Mouse (Mus musculus): ENCODE data around the gene Dpp7. TPM values are rescaled to one million over a fixed set of nuclear protein-coding genes. Genes with fewer than 3 reads are reported as not detected.
A peak's percentile ranks its signal among the peaks of the same experiment; 100 is the strongest.

Gene Dpp7
- total RNA-seq, 2 experiments from 2014 or later = 32.3 to 42.0 TPM

DNA sequence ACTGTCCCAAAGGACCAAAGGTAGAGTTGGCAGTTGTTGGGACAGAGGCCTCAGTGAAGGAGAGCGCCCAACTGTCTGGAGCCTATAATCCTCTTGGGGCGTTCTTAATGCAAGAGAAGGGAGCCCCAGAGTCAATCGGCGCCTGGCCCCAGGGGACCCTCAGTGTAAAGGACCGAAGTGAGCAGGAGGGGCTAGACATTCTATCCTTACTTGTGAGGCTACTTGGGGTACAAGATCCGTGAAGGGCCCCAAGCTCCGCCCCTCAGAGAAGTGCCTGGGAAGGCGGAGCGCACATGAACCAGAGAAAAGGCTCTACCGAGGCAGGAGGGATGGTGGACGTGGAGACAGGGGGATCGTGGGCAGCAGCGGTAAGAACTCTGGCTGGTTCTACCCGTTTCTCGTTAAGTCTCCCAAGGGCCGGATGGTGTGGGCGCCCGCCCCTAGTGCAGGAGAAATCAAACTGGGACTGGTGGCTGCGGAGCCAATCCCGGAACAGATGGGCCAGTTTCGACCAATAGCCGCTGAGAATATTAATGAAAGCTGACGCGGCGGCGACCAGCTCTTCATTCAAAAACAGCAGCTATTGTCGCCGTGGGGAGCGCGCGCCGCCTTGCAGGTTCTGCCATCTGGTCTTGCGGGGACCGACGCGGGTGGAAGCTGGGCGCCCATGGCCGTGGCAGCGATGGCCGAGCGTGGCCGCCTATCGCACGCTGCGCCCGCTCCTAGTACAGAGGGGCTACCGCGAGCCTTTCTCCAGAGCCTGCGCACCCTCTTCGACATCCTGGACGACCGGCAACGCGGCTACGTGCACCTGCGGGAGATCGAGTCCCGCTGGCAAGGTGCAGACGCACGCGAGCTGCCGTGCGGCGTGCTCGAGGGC, 15.8 kb upstream of the Dpp7 start, which contains the start of gene Sapcd2:
Sapcd2 (plus strand) TSS at position 558 of the 880 bp plus-strand sequence.
- DNase-seq (ENCODE audit: low spot score in 2 of 2) = peak; percentile 70 to 71

DNA sequence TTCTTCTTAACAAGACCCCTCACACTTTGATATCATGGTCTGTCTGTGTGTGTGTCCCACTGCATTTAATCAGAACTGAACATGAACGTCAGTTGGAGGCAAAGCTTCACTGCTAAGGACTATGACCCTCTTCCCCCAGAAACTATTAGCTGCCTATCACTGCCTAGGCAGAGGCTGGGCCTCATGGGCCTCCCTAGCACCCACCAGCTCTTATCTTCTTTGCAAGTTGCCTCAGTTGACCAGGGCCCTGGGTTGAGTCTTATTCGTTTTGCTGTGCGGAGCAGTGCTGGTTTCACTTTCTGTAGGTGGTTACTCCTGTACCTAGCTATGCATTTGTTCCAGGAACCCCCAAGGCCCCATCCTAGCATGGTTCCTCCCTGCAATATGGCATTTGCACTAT, 13.8 kb upstream of the Dpp7 start:
- no peak for DNase-seq (ENCODE audit: low spot score in 2 of 2)

DNA sequence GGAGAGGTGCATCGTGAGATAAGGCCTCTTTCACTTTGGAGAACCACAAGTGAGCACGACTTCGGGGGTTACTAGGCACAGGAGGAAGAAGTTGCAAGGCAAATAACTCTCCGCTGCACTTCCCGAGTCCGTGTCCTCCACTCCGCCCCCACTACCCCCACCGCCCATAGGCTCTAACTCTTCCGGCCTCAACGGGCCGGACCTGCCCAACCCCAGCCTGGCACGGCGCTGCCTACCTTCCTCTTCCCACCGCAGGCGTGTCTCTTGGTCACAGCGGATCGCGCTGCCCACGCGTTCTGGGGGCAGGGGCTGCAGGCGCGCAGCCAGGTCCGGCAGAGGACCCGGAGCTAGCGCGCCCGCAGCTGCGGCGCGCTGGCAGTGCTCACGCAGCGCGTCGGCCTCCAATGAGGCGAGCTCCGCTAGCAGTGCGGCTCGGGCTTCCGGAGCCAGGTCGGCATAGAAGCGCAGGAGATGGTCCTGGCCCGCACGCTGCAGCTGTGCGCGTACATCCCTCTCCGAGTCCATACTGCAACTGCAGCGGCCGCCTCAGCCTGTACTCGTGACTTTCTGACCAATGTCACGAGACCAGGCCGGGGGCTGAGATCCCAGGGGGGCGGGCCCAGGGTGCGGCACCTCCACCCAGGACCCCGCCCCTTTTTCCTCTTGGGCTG, 9.1 kb upstream of the Dpp7 start, which contains the start of gene Uap1l1:
Uap1l1 (minus strand) TSS at position 592 of the 671 bp plus-strand sequence.
- peak; percentile 66 to 77 for DNase-seq (ENCODE audit: low spot score in 2 of 2)

DNA sequence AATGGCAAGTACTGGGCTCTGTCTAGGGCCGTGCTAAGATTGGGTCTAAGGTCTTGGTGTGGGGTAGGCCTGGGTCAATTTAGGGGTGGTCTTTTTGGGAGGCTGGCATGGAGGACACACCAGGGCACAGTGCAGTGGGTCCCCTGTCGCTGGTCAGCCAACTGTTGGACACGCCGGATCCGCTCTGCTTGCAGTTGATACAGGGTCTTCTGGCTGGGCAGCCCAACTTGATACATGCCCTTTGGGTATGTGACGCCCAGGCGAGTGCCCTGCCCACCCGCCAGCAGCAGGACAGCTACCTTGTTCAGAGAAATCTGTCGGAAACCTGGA, 8.6 kb upstream of the Dpp7 start:
- no peak for DNase-seq (ENCODE audit: low spot score in 2 of 2)

DNA sequence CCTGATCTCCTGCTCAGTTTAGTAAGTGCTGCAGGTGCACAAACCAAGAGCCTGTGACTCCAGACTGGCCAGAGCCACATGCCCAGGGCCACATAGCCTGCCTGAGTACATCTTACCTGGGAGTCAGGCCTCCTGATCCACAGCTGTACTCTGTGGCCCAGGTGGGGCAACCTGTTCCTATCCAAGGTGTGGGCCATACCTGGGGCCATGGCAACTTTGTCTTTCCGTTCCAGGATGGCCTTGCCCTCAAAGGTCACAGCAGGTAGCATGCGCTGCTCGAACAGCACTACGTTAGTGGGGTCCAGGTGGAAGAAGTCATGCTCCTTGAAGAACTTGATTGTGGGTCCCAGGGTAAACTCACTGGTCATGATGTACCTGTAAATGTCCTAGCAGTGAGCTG, 8.2 kb upstream of the Dpp7 start:
- no peak for DNase-seq (ENCODE audit: low spot score in 2 of 2)

DNA sequence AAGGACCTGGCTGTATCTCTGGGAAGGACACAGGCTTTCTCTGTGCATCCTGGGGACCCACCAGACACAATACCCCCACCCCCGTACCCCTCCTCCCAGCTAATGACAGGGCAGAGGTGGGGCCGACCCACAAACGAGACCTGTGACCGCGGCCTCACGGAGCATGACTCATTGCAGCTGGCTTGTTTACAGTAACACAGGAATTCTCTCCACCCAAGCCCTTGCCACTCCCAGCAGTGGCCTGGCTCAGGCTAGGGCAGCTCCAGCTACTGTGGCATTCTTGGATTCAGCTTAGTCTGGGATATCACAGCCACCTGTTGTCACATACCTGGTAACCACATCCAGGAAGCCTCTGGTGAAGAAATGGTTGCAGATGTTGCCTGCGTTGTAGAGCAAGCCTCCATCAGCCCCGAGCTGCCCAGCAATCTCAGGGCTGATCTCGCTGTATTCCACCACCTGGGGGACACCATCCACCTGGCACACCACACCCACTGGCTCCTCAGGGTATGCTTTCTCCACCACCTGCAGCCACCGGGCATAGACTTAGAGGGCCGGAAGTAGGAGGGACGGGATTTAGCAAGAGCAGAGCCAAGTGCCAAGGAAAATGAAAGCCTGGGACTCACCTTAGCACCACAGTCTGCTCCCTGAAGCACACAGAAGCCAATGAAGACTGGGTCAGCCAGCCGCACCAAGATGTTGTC, 7.5 kb upstream of the Dpp7 start:
- no peak for DNase-seq (ENCODE audit: low spot score in 2 of 2)

DNA sequence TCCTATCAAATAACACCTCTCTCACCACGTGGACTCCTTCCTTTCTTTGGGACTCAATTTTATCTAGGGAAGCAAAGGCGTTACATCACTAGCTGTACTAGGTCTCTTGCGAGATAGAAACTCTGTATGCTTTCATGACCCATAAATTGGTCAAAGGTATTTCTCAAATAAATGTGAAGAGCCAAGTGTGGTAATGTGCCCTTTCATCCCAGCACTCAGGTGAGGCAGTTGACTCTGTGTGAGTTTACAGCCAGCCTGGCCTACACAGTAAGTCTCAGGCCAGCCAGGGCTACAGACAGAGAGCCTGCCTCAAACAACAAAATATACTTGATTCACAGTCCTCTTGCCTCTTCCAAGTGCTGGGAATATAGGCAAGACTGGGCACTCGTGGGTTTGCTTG, 3.7 kb upstream of the Dpp7 start:
- DNase-seq (ENCODE audit: low spot score in 2 of 2) = no peak

DNA sequence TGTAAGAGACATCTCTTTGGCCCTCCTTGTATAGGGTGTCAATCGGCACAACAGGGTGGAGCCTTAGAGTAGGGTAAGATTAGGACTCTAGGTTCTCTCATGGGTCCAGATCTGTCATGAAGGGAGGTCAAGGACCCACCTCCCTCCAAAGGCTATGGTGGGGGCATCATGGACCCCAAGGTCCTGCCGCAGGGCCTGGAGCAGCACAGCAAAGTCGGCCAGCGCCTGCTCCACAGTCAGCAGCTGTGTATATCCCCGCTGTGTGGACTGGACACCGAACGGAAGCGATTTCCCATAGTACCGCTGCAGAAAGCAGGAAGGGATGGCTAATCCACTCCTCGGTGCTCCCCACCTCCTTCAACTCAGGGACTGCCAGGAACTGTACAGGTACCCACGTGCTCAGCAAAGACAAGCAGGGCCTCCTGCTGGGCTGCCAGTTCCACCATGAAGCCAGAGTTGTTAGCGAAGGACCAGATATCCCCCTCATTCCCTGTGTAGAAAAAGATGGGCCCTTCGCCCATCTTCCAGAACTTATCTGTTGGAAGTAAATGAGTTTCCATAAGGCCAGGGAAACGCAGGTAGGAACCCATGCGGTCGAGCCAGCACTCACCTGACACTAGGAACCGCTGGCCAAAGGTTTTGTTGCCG, 616 bp downstream of the Dpp7 start:
- DNase-seq (ENCODE audit: low spot score in 2 of 2) = no peak

DNA sequence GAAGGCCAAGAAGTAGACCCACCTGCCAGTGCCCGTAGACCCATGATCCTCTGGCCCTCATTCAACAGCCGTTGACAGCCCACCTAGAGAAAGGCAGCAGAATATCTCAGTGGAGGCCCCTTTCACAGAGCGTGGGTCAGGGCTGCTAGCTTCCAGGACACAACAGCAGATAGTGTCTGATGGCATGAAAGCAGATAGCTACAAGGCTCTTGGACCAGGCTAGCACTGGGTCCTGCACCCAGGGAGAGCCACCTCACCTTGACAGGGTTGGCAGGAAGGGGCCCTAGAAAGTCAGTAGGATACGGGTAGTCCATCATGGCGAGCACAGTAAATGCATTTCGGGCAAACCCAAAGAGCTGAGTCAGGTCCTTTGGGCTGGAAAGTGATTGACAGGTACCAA, 1.9 kb downstream of the Dpp7 start:
- DNase-seq (ENCODE audit: low spot score in 2 of 2) = no peak

DNA sequence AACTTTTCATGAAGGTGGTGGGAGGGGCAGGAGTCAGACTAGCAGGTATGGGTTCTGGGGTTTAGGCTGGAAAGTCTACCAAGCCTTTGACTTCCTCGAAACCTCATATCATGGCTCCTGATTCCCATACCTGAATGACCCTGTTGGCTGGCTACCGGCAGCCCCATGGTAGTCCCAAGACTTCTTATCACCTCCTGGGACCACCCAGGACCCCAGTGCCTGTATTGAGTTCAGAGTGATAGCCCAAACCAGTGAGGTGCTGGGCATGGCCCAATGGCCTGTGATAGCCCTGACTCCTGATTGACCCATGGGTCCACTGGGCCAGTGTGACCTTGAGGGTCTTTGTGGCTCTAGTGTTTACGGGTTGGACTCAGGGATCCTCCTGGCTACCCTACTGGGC, 5.5 kb downstream of the Dpp7 start:
- no peak for DNase-seq (ENCODE audit: low spot score in 2 of 2)

DNA sequence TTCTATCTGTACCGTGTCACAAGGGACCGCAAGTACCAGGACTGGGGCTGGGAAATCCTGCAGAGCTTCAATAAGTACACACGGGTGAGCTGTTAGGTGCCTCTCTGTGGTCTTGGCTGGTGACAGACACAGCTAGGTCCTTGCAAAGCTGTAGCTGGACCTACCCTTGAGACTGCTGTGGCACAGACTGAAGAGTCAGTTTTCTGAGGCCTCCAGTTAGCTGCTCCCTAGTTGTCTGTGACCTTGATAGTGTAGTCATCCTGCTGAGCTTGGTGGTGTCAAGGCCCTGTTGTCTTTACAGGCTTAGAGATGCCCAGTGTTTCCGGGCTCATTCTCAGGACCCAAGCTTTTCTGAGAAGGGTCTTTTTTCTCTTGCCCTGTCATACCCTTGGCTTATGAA, 6.7 kb downstream of the Dpp7 start:
- no peak for DNase-seq (ENCODE audit: low spot score in 2 of 2)

DNA sequence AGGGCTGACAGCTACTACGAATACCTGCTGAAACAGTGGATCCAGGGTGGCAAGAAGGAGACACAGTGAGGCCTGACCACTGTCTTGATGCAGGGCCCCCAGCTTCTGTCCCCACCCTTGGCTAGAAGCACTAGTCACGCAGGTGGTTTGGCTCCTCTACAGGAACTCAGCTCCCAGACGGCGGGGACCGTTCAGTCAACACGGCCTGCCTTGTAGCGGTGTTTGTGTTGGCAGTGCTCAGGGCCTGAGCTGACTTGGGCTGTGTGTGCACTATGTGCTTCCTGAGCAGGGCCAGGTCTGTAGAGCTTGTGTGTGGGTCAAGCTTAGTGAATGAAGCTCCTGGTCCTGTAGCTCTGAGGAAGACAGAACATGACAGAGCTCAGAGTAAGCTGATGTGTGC, 8.0 kb downstream of the Dpp7 start:
- DNase-seq (ENCODE audit: low spot score in 2 of 2) = no peak

DNA sequence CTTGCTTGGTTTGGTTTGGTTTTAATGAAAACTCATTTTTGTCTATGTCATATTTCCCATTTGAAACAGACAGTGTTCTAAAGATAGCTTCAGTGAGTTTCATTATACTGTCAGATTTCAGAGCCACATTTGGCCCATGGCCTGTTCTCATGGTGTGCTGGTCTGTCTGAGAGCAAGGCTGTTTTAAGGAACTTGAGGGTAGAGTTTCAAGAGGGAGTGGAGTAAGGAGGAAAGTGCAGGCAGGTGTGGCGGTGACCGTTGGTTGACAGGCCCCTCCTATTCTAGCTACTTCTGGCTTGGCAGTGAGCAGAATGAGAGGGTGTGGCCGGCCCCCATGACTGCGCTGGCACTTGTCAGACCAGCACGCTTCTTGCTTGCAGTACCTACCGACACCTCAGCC, 17.9 kb downstream of the Dpp7 start:
- no peak for DNase-seq (ENCODE audit: low spot score in 2 of 2)

DNA sequence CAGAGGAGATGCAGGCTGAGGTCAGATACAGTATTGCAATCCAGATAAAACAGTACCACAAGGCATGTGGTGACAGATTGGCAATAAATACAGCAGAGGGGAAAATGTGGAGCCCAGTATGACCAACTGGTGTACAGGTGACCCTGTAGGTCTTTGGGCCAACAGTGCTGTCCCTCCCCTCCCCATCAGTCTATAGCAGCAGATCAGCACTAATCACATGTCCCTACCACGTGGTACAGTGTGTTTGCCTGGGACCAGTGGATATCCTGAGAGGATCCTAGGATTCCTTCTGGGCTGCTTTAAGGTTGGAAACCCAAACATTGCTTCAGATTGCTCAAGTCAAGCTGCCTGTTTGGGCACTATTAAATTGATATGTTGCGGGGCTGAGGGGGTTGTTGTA, 22.6 kb downstream of the Dpp7 start:
- DNase-seq (ENCODE audit: low spot score in 2 of 2) = no peak

DNA sequence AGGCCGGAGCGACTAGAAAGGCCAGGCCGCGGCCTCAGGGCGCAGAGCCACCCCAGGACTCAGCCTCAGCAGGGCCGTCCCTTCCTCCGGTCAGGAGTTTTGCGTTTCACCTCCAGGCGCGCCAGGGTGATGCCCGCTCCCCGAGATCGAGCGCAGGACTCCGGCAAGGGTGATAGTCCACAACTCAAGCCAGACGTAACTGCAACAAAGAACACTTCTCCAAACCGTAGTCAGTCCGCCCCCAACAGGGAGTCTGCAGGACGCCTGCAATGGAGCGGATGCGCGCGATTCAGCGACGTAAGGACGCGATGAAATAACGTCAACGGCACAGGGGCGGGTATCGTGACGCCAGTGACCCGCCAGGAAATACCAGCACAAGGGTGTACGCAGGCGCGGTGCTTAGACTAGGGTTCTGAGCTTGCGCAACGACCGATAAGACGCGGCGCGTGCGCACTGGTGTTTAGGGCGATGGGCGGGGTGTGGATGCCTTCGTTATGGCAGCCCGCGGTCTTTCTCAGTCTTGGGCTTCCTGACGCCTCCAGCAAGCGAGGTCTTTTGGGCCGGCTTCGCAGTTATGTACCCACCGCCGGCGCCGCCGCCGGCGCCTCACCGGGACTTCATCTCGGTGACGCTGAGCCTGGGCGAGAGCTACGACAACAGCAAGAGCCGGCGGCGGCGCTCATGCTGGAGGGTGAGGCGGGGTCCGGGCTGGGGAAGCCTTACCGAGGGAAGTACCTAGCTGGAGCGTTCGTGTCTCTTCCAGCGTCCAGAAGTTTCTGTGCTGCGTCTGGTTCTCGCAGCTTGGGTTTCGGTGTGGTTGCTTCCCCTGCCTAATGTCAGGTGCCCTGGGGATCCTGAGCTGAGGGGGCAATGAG, 23.6 kb downstream of the Dpp7 start, which contains the start of gene Man1b1:
Man1b1 (plus strand) TSS at position 53 of the 875 bp plus-strand sequence.
- peak; percentile 99 for DNase-seq (ENCODE audit: low spot score in 2 of 2)

DNA sequence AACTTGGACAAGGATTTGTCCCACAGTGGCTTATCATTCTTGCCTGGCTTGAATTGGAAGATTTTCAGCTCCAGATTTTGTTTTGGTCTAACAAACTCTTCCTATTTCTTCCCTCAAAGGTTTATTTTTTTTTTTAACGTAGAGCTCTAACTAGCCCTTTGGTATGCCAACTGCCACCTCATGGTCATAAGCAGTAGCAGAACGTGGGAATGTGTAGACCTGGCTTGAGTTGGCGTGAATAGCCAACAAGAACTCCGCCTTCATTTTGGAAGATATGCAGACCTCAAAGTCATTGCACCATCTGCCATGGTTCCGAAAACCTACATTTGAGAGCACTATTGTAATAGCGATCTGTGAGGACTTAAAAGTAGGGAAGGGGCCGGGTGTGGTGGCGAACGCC, 24.7 kb downstream of the Dpp7 start:
- no peak for DNase-seq (ENCODE audit: low spot score in 2 of 2)

DNA sequence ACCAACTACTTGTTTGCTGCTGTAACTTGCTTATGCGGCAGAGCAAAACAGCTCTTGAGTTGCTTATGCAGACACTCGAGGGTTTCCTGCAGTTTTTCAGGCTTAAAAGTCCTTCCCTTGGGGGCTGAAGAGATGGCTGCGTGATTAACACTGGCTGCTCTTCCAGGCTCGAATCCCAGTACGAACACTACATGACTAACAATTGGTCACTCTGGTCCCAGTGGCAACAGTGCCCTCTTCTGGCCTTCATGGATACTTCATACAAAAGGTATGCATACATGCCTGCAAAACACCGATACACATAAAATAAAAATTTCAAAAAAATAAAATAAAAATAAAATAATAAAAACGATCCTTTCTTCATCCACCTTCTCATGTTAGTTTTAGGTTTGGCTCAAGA, 27.7 kb downstream of the Dpp7 start:
- DNase-seq (ENCODE audit: low spot score in 2 of 2) = no peak

DNA sequence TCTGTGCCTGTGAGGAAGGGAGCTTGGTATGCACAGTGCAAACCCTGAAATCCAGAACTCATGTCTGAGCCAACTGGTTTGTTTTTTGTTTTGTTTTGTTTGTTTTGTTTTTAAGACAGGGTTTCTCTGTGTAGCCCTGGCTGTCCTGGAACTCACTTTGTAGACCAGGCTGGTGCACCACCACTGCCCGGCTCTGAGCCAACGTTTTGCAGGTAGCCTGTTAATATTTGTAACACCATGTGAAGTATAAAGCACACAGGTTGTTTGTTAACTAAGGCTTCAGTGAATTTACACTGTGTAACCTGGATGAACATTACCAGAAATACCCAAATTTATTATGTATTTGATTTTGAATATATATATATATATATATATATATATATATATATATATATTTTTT, 30.1 kb downstream of the Dpp7 start:
- no peak for DNase-seq (ENCODE audit: low spot score in 2 of 2)

DNA sequence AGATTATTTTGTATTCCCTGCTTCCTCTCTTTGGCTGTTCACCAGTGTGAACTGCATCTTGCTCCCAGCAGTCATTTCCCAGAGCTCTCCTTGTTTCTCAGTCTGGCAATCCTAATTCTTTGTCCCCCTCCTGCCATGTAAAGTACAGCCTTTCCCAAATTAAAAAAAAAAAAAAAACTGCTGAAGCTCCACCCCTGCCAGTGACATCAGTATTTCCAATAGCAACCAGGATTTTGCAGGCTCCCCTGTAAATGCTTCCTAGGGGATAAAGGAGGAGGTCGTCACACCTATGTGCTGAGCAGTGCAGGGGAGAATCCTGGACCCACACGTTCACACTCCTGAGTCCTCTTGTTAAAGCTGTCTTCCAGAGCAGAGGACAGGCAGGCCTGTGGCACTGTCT, 36.1 kb downstream of the Dpp7 start:
- DNase-seq (ENCODE audit: low spot score in 2 of 2) = no peak

Measured in adrenal gland, adult 18-20 months (tissue).